Mouse (Mus musculus) naive thymus-derived CD4-positive, alpha-beta T cell, adult 5 months (primary cell): Measurements from ENCODE around the gene Boll. TPM values are rescaled to one million over a fixed set of nuclear protein-coding genes. Genes with fewer than 3 reads are reported as not detected.

Experiments used
- polyA plus RNA-seq: library from polyadenylated mRNA; unstranded; fragments of 100-300 nt; shearing (Covaris generic); gene quantifications from one replicate; pipeline ENCODE4 v1.2.1, GENCODE M21; 2017

Boll gene
- polyA plus RNA-seq: 15.5 TPM

GRCm38 (mm10) chr1:55363044-55363565, at the start of gene Boll:
Boll (minus strand) TSS chr1:55363469.

DNA sequence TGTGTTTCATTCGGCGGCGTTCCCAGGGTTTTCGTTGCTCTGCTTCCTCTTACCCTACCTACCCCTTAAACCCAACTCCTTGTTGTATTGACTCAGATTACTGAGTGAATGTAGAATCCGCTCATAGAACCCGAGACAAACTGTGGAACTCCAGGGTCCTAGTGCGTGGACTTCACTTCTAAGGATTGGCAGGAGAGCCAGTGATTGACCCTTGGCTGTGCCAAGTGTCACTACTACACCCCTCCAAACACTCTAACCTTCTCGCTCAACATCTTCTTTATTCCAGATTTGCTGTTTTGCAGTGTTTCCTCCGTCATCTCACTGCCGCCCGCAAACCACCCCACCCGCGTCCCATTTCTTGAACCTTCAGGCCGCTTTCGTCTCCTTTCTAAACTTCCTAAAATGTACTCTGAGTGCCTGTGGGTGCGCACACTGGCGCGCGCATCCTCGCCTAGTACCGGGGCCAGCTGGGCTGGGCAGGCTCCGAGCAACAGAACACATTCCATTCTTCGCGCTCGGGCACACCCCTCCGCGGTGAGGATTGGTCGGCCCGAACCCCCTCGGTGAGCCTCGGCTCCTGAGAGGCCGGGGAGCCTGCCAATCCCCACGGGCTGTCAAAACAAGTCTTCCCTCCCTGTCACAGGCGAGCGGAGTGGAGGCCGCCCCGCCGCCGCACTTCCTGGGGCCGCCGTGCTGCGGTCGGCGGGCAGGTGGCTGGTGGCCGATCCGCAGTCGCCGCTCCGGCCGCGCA, 42.2 kb upstream of the Boll start, which contains the start of gene Plcl1:
Gene Plcl1 (plus strand): TSS at position 650 of the 751 bp plus-strand sequence.

DNA sequence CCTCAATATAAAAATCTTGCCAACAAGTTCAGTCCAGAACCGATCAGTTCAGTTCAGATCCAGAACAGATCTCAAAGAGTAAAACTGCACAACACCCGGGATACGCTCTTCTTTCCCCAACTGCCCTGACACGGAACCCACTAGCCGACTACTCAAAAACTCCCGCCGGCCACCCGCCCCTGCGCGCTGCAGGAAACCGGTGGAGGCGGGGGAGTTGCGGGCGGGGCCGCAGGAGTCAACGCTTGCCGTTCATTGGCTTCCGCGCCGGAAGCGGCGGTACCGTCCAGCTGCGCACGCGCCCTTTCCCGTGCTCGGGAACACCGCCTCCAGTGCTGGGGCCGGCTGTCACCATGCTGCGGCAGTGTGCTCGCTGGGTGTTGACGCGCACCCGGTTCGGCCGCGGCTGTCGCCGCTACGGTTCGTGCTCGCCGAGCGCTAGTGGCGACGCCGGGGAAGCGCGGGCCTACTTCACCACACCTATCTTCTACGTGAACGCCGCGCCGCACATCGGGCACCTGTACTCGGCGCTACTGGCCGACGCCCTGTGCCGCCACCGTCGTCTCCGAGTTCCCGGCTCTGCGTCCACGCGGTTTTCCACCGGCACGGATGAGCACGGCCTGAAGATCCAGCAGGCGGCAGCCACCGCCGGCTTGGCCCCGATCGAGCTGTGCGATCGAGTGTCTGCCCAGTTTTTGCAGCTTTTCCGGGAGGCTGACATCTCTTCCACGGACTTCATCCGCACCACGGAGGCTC, 126.2 kb downstream of the Boll start, which contains the start of gene Mars2:
Gene Mars2 (plus strand): TSS at position 288 of the 753 bp plus-strand sequence.

GRCm38 (mm10) chr1:55226011-55226857, 137.0 kb downstream of the Boll start, which contains the start of gene Rftn2:
Rftn2 (minus strand) TSS chr1:55226782.

Other genes starting within 250 kb of the Boll start
- gene Mob4, start 232.2 kb downstream of the Boll start, polyA plus RNA-seq: 165 TPM
- 6.1 TPM for gene Rftn2, start 136.7 kb downstream of the Boll start, polyA plus RNA-seq
- 3.6 TPM for gene Mars2, start 126.3 kb downstream of the Boll start, polyA plus RNA-seq
- 1.9 TPM for gene Plcl1, start 42.5 kb upstream of the Boll start, polyA plus RNA-seq